12 mouse cellular contexts compared by ENCODE assay signal in genomic region chr2:116059066-116059465, GRCm38 (mm10). TPM values are rescaled to one million over a fixed set of nuclear protein-coding genes. Genes with fewer than 3 reads are reported as not detected.
DNase-seq lines count a peak whose midpoint lies in the region; ATAC-seq lines count a peak whose summit lies in the region.
"Had no signal": no experiment of that assay in that cellular context is flagged by ENCODE, and none has a peak within 500 bp of the region (broad histone marks: within the 10 kb centered on the region; RNA-seq: fewer than 3 reads in every experiment).

No protein-coding gene starts in this region.

- H3K9ac ChIP-seq in lung, embryonic 15.5 days = no peak overlapping the region
- peak overlapping the region; percentile 21; the same call in 1 of the 2 replicates for H3K9ac ChIP-seq in midbrain, embryonic 11.5 days (ENCODE audit: low read length)

- H3K4me3 ChIP-seq in lung, embryonic 15.5 days = no peak overlapping the region
- H3K4me3 ChIP-seq in hindbrain, embryonic 10.5 days = peak overlapping the region; percentile 90
- H3K4me3 ChIP-seq in midbrain, embryonic 11.5 days (ENCODE audit: low read depth, low read length) = no peak overlapping the region
- H3K4me3 ChIP-seq: megakaryocyte, embryonic 14.5 days had no signal

- H3K9me3 ChIP-seq in lung, embryonic 15.5 days = no peaks in the 10 kb centered on the region
- no peaks in the 10 kb centered on the region for H3K9me3 ChIP-seq in hindbrain, embryonic 10.5 days
- H3K9me3 ChIP-seq in midbrain, embryonic 11.5 days (ENCODE audit: control insufficient read depth, low read length) = no peaks in the 10 kb centered on the region
- H3K9me3 ChIP-seq: megakaryocyte, embryonic 14.5 days had no signal

- ATAC-seq in lung, embryonic 15.5 days (ENCODE audit: borderline replicate concordance, extremely low read depth, low FRiP score, low TSS enrichment) = no peak
- ATAC-seq in midbrain, embryonic 11.5 days (ENCODE audit: low FRiP score) = no peak

- DNase-seq in lung, postnatal 10 days = no peak
- no peak for DNase-seq in hindbrain, embryonic 10.5 days (ENCODE audit: low spot score)
- no peak for DNase-seq in midbrain, embryonic 11.5 days (ENCODE audit: low spot score, missing footprints)
- DNase-seq in urinary bladder, postnatal 4 days (ENCODE audit: low spot score in 2 of 2) = no peak
- DNase-seq in urinary bladder, postnatal 36 days (ENCODE audit: low spot score in 2 of 2) = no peak
- no peak for DNase-seq in lung, postnatal 14 days
- DNase-seq: adrenal gland, postnatal 25 days; cerebellum, postnatal 10 days; kidney, adult 11 months; right cerebral cortex, postnatal 14 days had no signal

- no peak overlapping the region for H3K27ac ChIP-seq in lung, embryonic 15.5 days
- peak overlapping the region; percentile 35 for H3K27ac ChIP-seq in hindbrain, embryonic 10.5 days
- H3K27ac ChIP-seq in midbrain, embryonic 11.5 days (ENCODE audit: low read depth, low read length) = no peak overlapping the region

- 47% methylated on average over 3 of the region's 3 CpGs for WGBS in lung, embryonic 15.5 days
- 34% methylated on average over 3 of the region's 3 CpGs for WGBS in hindbrain, embryonic 10.5 days
- WGBS in midbrain, embryonic 11.5 days = 15% methylated on average over 3 of the region's 3 CpGs

- H3K27me3 ChIP-seq in lung, embryonic 15.5 days = peaks cover 15% of the 10 kb centered on the region
- peaks cover 21% of the 10 kb centered on the region for H3K27me3 ChIP-seq in hindbrain, embryonic 10.5 days (ENCODE audit: insufficient read depth, poor library complexity, severe bottlenecking)
- peaks cover 3% of the 10 kb centered on the region; the same call in 1 of the 2 replicates for H3K27me3 ChIP-seq in midbrain, embryonic 11.5 days (ENCODE audit: control insufficient read depth, insufficient read depth, low read length)

- peaks cover 24% of the 10 kb centered on the region for H3K4me1 ChIP-seq in lung, embryonic 15.5 days
- H3K4me1 ChIP-seq in hindbrain, embryonic 10.5 days (replicated peaks) = peaks cover 70% of the 10 kb centered on the region
- H3K4me1 ChIP-seq in midbrain, embryonic 11.5 days (ENCODE audit: control insufficient read depth, insufficient read depth, low read length) = peaks cover 40% of the 10 kb centered on the region

- peak overlapping the region; percentile 31; the same call in 1 of the 2 replicates for H3K4me2 ChIP-seq in lung, embryonic 15.5 days
- H3K4me2 ChIP-seq in midbrain, embryonic 11.5 days = peak overlapping the region; percentile 81

- no peaks in the 10 kb centered on the region; the same call in 1 of the 2 replicates for H3K36me3 ChIP-seq in lung, embryonic 15.5 days
- H3K36me3 ChIP-seq in hindbrain, embryonic 10.5 days = peaks cover 53% of the 10 kb centered on the region
- no peaks in the 10 kb centered on the region for H3K36me3 ChIP-seq in midbrain, embryonic 11.5 days (ENCODE audit: control insufficient read depth, insufficient read depth, low read length)

RNA-seq across cellular contexts. Expression of gene Meis2, which starts 6.6 kb away (rescaled TPM):
- 24.4 and 25.8 TPM in 2 replicates for polyA plus RNA-seq in lung, embryonic 15.5 days (2015; fragmentation: Nextera tagmentation; extraction: Ambion mirVana)
- 61.3 and 91.1 TPM in 2 replicates for polyA plus RNA-seq in hindbrain, embryonic 10.5 days (2016; fragmentation: Nextera tagmentation; extraction: Ambion mirVana)
- 52.2 and 56.5 TPM in 2 replicates for polyA plus RNA-seq in midbrain, embryonic 11.5 days (2014; fragmentation: Nextera tagmentation; extraction: Ambion mirVana)
